Mouse (Mus musculus) MEL (cell line): Measurements from ENCODE around the gene Kxd1. TPM values are rescaled to one million over a fixed set of nuclear protein-coding genes. Genes with fewer than 3 reads are reported as not detected.

Experiments
- DNase-seq: peaks from one replicate; pipeline ENCODE4 v3.0.0; 2011; ENCODE audit warnings: low read depth, low spot score
- H3K27ac ChIP-seq: 2 replicates; pipeline ENCODE4 v1.5.1; 2012; ENCODE audit warnings: low read depth, mild to moderate bottlenecking, control low read depth, low read length, moderate library complexity; ENCODE audit not compliant: control insufficient read depth
- H3K27me3 ChIP-seq, 2 experiments: fragments of 150-350 bp in 1 of 2; sonication (generic) in 1 of 2; 2 replicates each; pipeline ENCODE4 v1.6.1; 2012; ENCODE audit warnings: low read length in 2 of 2, mild to moderate bottlenecking in 2 of 2, improper control_type of control experiment in 1 of 2, moderate library complexity in 1 of 2; ENCODE audit not compliant: insufficient read depth in 2 of 2, control insufficient read depth in 1 of 2
- H3K36me3 ChIP-seq, 2 experiments: 2 replicates each; pipeline ENCODE4 v1.6.1; 2012 to 2014; ENCODE audit warnings: low read length in 2 of 2, improper control_type of control experiment in 1 of 2, inconsistent platforms in 1 of 2, mild to moderate bottlenecking in 1 of 2; ENCODE audit not compliant: insufficient read depth in 2 of 2, control insufficient read depth in 1 of 2
- H3K4me1 ChIP-seq, 2 experiments: fragments of 150-350 bp in 1 of 2; sonication (generic) in 1 of 2; 2 replicates each; pipeline ENCODE4 v1.6.1; 2012; ENCODE audit warnings: low read length in 2 of 2, improper control_type of control experiment in 1 of 2, mild to moderate bottlenecking in 1 of 2; ENCODE audit not compliant: insufficient read depth in 2 of 2, control insufficient read depth in 1 of 2
- H3K4me3 ChIP-seq, 2 experiments: fragments of 150-350 bp in 1 of 2; sonication (generic) in 1 of 2; 2 replicates each; pipeline ENCODE4 v1.5.1; 2012; ENCODE audit warnings: low read depth in 2 of 2, low read length in 2 of 2, mild to moderate bottlenecking in 2 of 2, moderate library complexity in 2 of 2, control low read depth in 1 of 2, improper control_type of control experiment in 1 of 2; ENCODE audit not compliant: control insufficient read depth in 1 of 2, insufficient read depth in 1 of 2
- H3K79me2 ChIP-seq: 2 replicates; pipeline ENCODE4 v1.6.1; 2012; ENCODE audit warnings: mild to moderate bottlenecking, low read length, moderate library complexity; ENCODE audit not compliant: control insufficient read depth, poor library complexity, insufficient read depth
- H3K9ac ChIP-seq: 2 replicates; pipeline ENCODE4 v1.6.1; 2012; ENCODE audit warnings: low read depth, mild to moderate bottlenecking, control low read depth, low read length, moderate library complexity; ENCODE audit not compliant: control insufficient read depth, poor library complexity, severe bottlenecking
- H3K9me3 ChIP-seq: fragments of 150-350 bp; sonication (generic); replicated peaks from 2 replicates; pipeline ENCODE4 v1.6.1; 2012; ENCODE audit warnings: mild to moderate bottlenecking, low read length, improper control_type of control experiment, moderate library complexity; ENCODE audit not compliant: insufficient read depth
- BHLHE40 ChIP-seq: IDR thresholded peaks from 2 replicates; pipeline ENCODE4 v1.6.1; 2012; ENCODE audit warnings: low read depth, mild to moderate bottlenecking, inconsistent platforms, low read length, improper control_type of control experiment, borderline replicate concordance
- CHD1 ChIP-seq: IDR thresholded peaks from 2 replicates; pipeline ENCODE4 v1.6.1; 2012; ENCODE audit warnings: low read depth, mild to moderate bottlenecking, inconsistent platforms, low read length, improper control_type of control experiment
- CHD2 ChIP-seq: IDR thresholded peaks from 2 replicates; pipeline ENCODE4 v1.6.1; 2011; ENCODE audit warnings: low read length, improper control_type of control experiment
- EP300 ChIP-seq, 2 experiments: IDR thresholded peaks; 2 replicates each; pipeline ENCODE4 v1.6.1; 2011; ENCODE audit warnings: improper control_type of control experiment in 2 of 2, low read length in 2 of 2, low read depth in 1 of 2, mild to moderate bottlenecking in 1 of 2
- ETS1 ChIP-seq: IDR thresholded peaks from 2 replicates; pipeline ENCODE4 v1.6.1; 2012; ENCODE audit warnings: low read depth, mild to moderate bottlenecking, inconsistent platforms, low read length, improper control_type of control experiment, moderate library complexity
- GABPA ChIP-seq: IDR thresholded peaks from 2 replicates; pipeline ENCODE4 v1.6.1; 2012; ENCODE audit warnings: low read depth, mild to moderate bottlenecking, inconsistent platforms, low read length, improper control_type of control experiment, moderate library complexity
- GATA1 ChIP-seq: IDR thresholded peaks from 2 replicates; pipeline ENCODE4 v1.6.1; 2011; ENCODE audit warnings: low read depth, low read length, improper control_type of control experiment
- JUND ChIP-seq: IDR thresholded peaks from 2 replicates; pipeline ENCODE4 v1.6.1; 2011; ENCODE audit warnings: low read depth, mild to moderate bottlenecking, improper control_type of control experiment, low read length
- KAT2A ChIP-seq: conservative IDR thresholded peaks from 2 replicates; pipeline ENCODE4 v1.6.1; 2012; ENCODE audit warnings: low read depth, low read length, improper control_type of control experiment, inconsistent platforms
- MAFK ChIP-seq: IDR thresholded peaks from 2 replicates; pipeline ENCODE4 v1.6.1; 2011; ENCODE audit warnings: low read depth, mild to moderate bottlenecking, low read length, improper control_type of control experiment, borderline replicate concordance
- MAZ ChIP-seq: IDR thresholded peaks from 2 replicates; pipeline ENCODE4 v1.6.1; 2012; ENCODE audit warnings: low read depth, mild to moderate bottlenecking, inconsistent platforms, low read length, improper control_type of control experiment
- MEF2A ChIP-seq: IDR thresholded peaks from 2 replicates; pipeline ENCODE4 v1.6.1; 2014; ENCODE audit warnings: low read depth, mild to moderate bottlenecking, inconsistent platforms, low read length, improper control_type of control experiment; ENCODE audit not compliant: poor library complexity, insufficient replicate concordance, severe bottlenecking; ENCODE audit errors: extremely low read depth
- MYB ChIP-seq: IDR thresholded peaks from 2 replicates; pipeline ENCODE4 v1.6.1; 2011; ENCODE audit warnings: mild to moderate bottlenecking, low read depth, low read length, improper control_type of control experiment
- MYC ChIP-seq: IDR thresholded peaks from 2 replicates; pipeline ENCODE4 v1.6.1; 2011; ENCODE audit warnings: low read depth, mild to moderate bottlenecking, low read length, improper control_type of control experiment, moderate library complexity
- NRF1 ChIP-seq: IDR thresholded peaks from 2 replicates; pipeline ENCODE4 v1.6.1; 2014; ENCODE audit warnings: low read depth, mild to moderate bottlenecking, inconsistent platforms, low read length, improper control_type of control experiment, moderate library complexity; ENCODE audit not compliant: poor library complexity, insufficient read depth, severe bottlenecking
- POLR2A ChIP-seq, 2 experiments: IDR thresholded peaks; 2 replicates each; pipeline ENCODE4 v1.6.1; 2011 to 2012; ENCODE audit warnings: low read length in 2 of 2, mild to moderate bottlenecking in 2 of 2, control low read depth in 1 of 2, improper control_type of control experiment in 1 of 2, low read depth in 1 of 2, moderate library complexity in 1 of 2; ENCODE audit not compliant: control insufficient read depth in 1 of 2, insufficient read depth in 1 of 2, poor library complexity in 1 of 2
- RAD21 ChIP-seq: IDR thresholded peaks from 2 replicates; pipeline ENCODE4 v1.6.1; 2011; ENCODE audit warnings: mild to moderate bottlenecking, low read depth, low read length, improper control_type of control experiment
- SIN3A ChIP-seq: IDR thresholded peaks from 2 replicates; pipeline ENCODE4 v1.6.1; 2012; ENCODE audit warnings: low read length, improper control_type of control experiment, inconsistent platforms
- SMC3 ChIP-seq: IDR thresholded peaks from 2 replicates; pipeline ENCODE4 v1.6.1; 2011; ENCODE audit warnings: low read depth, low read length, improper control_type of control experiment
- TAL1 ChIP-seq: IDR thresholded peaks from 2 replicates; pipeline ENCODE4 v1.6.1; 2012; ENCODE audit warnings: mild to moderate bottlenecking, inconsistent platforms, low read length, moderate library complexity, mixed read lengths
- USF1 ChIP-seq: IDR thresholded peaks from 2 replicates; pipeline ENCODE4 v1.6.1; 2014; ENCODE audit warnings: low read depth, mild to moderate bottlenecking, inconsistent platforms, low read length, improper control_type of control experiment, moderate library complexity
- ZNF384 ChIP-seq: IDR thresholded peaks from 2 replicates; pipeline ENCODE4 v1.6.1; 2012; ENCODE audit warnings: low read depth, mild to moderate bottlenecking, inconsistent platforms, low read length, improper control_type of control experiment
- polyA plus RNA-seq, 2 experiments: library from polyadenylated mRNA; stranded (reverse) in 1 of 2; unstranded in 1 of 2; fragments of >175 nt in 1 of 2; fragments of >200 nt in 1 of 2; gene quantifications; 2 replicates each; pipeline versions ENCODE4 v1.2.1 to v1.2.4; 2012; ENCODE audit warnings: low replicate concordance in 2 of 2, low read depth in 1 of 2; ENCODE audit not compliant: insufficient read length in 2 of 2, insufficient read depth in 1 of 2, missing spikeins in 1 of 2
- total RNA-seq: library from RNA; depleted of rRNA; stranded (reverse); fragments of 300-350 nt; gene quantifications from 2 replicates; pipeline ENCODE4 v1.2.3, GENCODE M21; 2012

Gene Kxd1
- total and polyA plus RNA-seq, 3 experiments, result 54.4 to 77.4 TPM; not detected in 1

DNA sequence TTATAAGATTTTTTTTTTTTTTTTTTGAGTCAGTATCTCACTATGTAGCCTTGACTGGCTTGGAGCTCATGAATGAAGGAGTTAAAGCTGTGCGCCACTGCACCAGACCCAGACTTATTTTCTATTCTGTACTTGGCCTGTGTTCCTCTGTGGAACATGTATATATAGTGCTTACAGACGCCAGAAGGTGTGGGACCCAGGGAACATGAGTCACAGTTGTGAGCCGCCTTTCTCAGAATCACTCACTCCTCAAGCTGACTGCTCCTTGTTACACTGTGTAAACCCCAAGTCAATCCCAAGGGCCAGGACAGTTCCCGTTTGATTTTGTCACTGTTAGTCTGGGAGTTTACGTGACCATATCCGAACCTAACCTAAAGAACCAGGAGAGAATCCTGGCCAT is 8.7 kb downstream of the Kxd1 start:
- H3K36me3 ChIP-seq, result peaks cover 3 to 5% of the 10 kb centered on the region in 2 experiments
- H3K9me3 ChIP-seq, result no peaks in the 10 kb centered on the region
- TF ChIP-seq JUND, result no peak
- TF ChIP-seq CHD1, result no peak
- no peak overlapping the region for H3K27ac ChIP-seq
- DNase-seq, result no peak
- H3K4me3 ChIP-seq, result no peak overlapping the region
- no peak overlapping the region for H3K9ac ChIP-seq
- peaks cover 8% of the 10 kb centered on the region for H3K79me2 ChIP-seq
- H3K4me1 ChIP-seq, result peaks cover 0 to 10% of the 10 kb centered on the region in 2 experiments; a peak in 3 of 4 replicates
- no peaks in the 10 kb centered on the region for H3K27me3 ChIP-seq

- no peak for DNase-seq
- no peak overlapping the region for H3K4me3 ChIP-seq
- H3K27me3 ChIP-seq, result no peaks in the 10 kb centered on the region
- peaks cover 8% of the 10 kb centered on the region for H3K79me2 ChIP-seq
- H3K27ac ChIP-seq, result no peak overlapping the region
- H3K9ac ChIP-seq, result no peak overlapping the region
- peaks cover 3 to 6% of the 10 kb centered on the region in 2 experiments for H3K36me3 ChIP-seq
- TF ChIP-seq TAL1 (no peak), CHD2 (no peak), MAFK (no peak), EP300 (IDR thresholded peaks at IDR 0.05; ENCODE audit: low read depth in 1 of 2, low read length in 2 of 2) (no peak), NRF1 (no peak), MEF2A (no peak), MYC (no peak), ZNF384 (no peak), GABPA (no peak), ETS1 (no peak), GATA1 (no peak), POLR2A (IDR thresholded peaks at IDR 0.05; ENCODE audit: control insufficient read depth in 1 of 2, insufficient read depth in 1 of 2, low read depth in 1 of 2, low read length in 2 of 2, poor library complexity in 1 of 2) (no peak)
- TF ChIP-seq, all 39 proteins: peak for 0
- H3K4me1 ChIP-seq, result peaks cover 2 to 9% of the 10 kb centered on the region in 2 experiments
- H3K9me3 ChIP-seq, result no peaks in the 10 kb centered on the region
Observed at GRCm38 (mm10) chr8:70517940-70518643, 9.7 kb downstream of the Kxd1 start.

GRCm38 (mm10) chr8:70513441-70513840 is 14.3 kb downstream of the Kxd1 start:
- TF ChIP-seq RAD21 (no peak), CHD1 (no peak), MAZ (no peak), BHLHE40 (no peak), USF1 (no peak), KAT2A (no peak), MYB (no peak), SMC3 (no peak), SIN3A (no peak)
- no peaks in the 10 kb centered on the region for H3K27me3 ChIP-seq
- H3K9me3 ChIP-seq, result no peaks in the 10 kb centered on the region
- peaks cover 24% of the 10 kb centered on the region for H3K79me2 ChIP-seq
- peak overlapping the region; percentile 14; the same call in 1 of the 2 replicates for H3K27ac ChIP-seq
- peaks cover 6 to 31% of the 10 kb centered on the region in 2 experiments for H3K4me1 ChIP-seq
- no peak overlapping the region for H3K4me3 ChIP-seq
- peak; percentile 59 for DNase-seq
- peaks cover 5 to 25% of the 10 kb centered on the region in 2 experiments for H3K36me3 ChIP-seq
- no peak overlapping the region for H3K9ac ChIP-seq
